Comparison of ENCODE assay signal across 8 mouse cellular contexts in the genomic region with DNA sequence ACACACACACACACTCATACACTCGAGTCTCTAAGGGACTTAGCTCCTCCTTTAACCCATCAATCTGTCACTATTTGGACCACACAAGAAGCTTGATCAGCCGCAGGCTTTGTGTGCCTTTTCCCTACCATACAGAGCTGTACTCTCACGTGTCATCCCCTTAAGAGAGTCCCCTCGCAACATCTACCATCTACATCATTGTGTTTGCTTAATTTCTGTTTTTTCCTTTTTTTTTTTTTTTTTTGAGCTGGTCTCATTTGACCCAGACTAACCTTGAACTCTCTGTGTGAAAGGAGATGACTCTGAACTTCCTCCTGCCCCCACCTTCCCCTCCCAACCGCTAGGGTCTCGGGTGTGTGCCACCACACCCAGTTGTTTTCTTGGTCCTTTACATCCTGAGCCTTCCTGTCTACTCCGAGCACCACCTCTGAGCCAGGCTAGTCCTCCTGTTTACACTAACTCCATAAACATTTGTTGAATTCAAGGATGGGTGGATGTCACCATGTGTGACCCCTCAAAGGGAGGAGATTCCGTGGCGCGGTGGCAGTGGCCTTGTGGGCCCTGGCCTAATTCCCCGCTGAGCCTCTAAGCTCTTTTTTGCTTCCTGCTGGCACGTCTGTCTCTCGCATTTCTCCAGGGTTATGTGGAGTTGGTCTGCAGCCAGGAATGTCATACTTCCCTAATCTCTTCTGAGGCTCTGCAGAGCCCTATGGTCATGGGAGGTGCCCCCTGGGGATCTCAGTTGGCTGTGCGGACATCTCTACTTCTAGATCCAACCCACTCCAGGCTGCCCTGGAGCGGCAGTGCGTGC. TPM values are rescaled to one million over a fixed set of nuclear protein-coding genes. Genes with fewer than 3 reads are reported as not detected.
DNase-seq lines count a peak whose midpoint lies in the region; ATAC-seq and TF ChIP-seq lines count a peak whose summit lies in the region.

No protein-coding gene starts in this region.

- no peak for TF ChIP-seq POLR2A in kidney, adult 2 months (IDR thresholded peaks at IDR 0.05; ENCODE audit: low read depth, low read length)

- peak; percentile 84 for DNase-seq in 3134 (ENCODE audit: extremely low read depth, insufficient read length, low spot score)
- peak; percentile 21 to 44 for DNase-seq in CD8-positive naive resting alpha-beta T cell, adult 2 months (ENCODE audit: low read depth in 2 of 2, low spot score in 2 of 2)
- DNase-seq in embryonic facial prominence, embryonic 14.5 days (ENCODE audit: low spot score): peak; percentile 82
- DNase-seq in kidney, adult 2 months: peak; percentile 80
- peak; percentile 93 for DNase-seq in lung, postnatal 36 days
- DNase-seq in left cerebral cortex, adult 8-10 months (ENCODE audit: low spot score in 2 of 2): no peak
- no peak for DNase-seq in left cerebral cortex, postnatal 25 days (ENCODE audit: low spot score in 2 of 2)
- no peak for DNase-seq in gastrocnemius, postnatal 25 days

- no peaks in the 10 kb centered on the region for H3K27me3 ChIP-seq in embryonic facial prominence, embryonic 14.5 days (replicated peaks; ENCODE audit: control insufficient read depth, insufficient read depth, low read length)
- no peaks in the 10 kb centered on the region for H3K27me3 ChIP-seq in kidney, adult 2 months (replicated peaks; ENCODE audit: control insufficient read depth, insufficient read depth, low read length)

- ATAC-seq in embryonic facial prominence, embryonic 14.5 days (ENCODE audit: low read depth): no peak

- 40% methylated on average over 16 of the region's 16 CpGs for WGBS in embryonic facial prominence, embryonic 14.5 days
- WGBS in kidney, adult 2 months: 34% methylated on average over 16 of the region's 16 CpGs

- TF ChIP-seq CTCF in kidney, adult 2 months (conservative IDR thresholded peaks at IDR 0.05; ENCODE audit: insufficient read depth, insufficient read length, low read depth, low read length): no peak

- peaks cover 7% of the 10 kb centered on the region for H3K4me1 ChIP-seq in embryonic facial prominence, embryonic 14.5 days (ENCODE audit: control insufficient read depth, insufficient read depth, low read length)
- no peaks in the 10 kb centered on the region for H3K4me1 ChIP-seq in kidney, adult 2 months (ENCODE audit: control insufficient read depth, insufficient read depth, low read length)

- H3K4me2 ChIP-seq in embryonic facial prominence, embryonic 14.5 days (ENCODE audit: low read depth, low read length): no peak overlapping the region

- intact Hi-C loops in left cerebral cortex, postnatal 25 days (cut with DNase I): no loop called here

- H3K27ac ChIP-seq in embryonic facial prominence, embryonic 14.5 days (replicated peaks; ENCODE audit: low read depth, low read length): peak overlapping the region; percentile 58
- peak overlapping the region; percentile 29; the same call in 1 of the 2 replicates for H3K27ac ChIP-seq in kidney, adult 2 months (ENCODE audit: insufficient read depth, low read depth, low read length)

- no peak overlapping the region for H3K4me3 ChIP-seq in embryonic facial prominence, embryonic 14.5 days (ENCODE audit: low read depth, low read length)
- no peak overlapping the region for H3K4me3 ChIP-seq in kidney, adult 2 months (ENCODE audit: insufficient read depth, low read depth, low read length)

- no peaks in the 10 kb centered on the region for H3K36me3 ChIP-seq in embryonic facial prominence, embryonic 14.5 days (ENCODE audit: control insufficient read depth, insufficient read depth, low read length)
- no peaks in the 10 kb centered on the region for H3K36me3 ChIP-seq in kidney, adult 2 months (ENCODE audit: control insufficient read depth, insufficient read depth, low read length)

- H3K9me3 ChIP-seq in embryonic facial prominence, embryonic 14.5 days (ENCODE audit: control insufficient read depth, low read length): peaks cover 5% of the 10 kb centered on the region; the same call in 1 of the 2 replicates

- no peak overlapping the region for H3K9ac ChIP-seq in embryonic facial prominence, embryonic 14.5 days (ENCODE audit: low read depth, low read length)

RNA-seq across cellular contexts. Expression of gene Pltp, which starts 9.4 kb away (rescaled TPM):
- polyA plus RNA-seq in embryonic facial prominence, embryonic 14.5 days (2014; fragmentation: Nextera tagmentation; extraction: Ambion mirVana): 50.1 and 55.1 TPM in 2 replicates
- polyA plus RNA-seq in kidney, adult 2 months (2012; rRNA removed): 39.6 and 41.5 TPM in 2 replicates
- 100 to 1,000 TPM; 103 to 113 (median 109) TPM for total RNA-seq in left cerebral cortex, adult 8-10 months (2022)
- 10 to 100 TPM; 77.5 to 82.0 TPM for total RNA-seq in left cerebral cortex, postnatal 25 days (2021)
- total RNA-seq in gastrocnemius, postnatal 25 days (2021): 10 to 100 TPM; 14.8 to 18.6 TPM

RNA-seq across cellular contexts. Expression of gene Pcif1, which starts 12.2 kb away (rescaled TPM):
- 56.9 and 62.8 TPM in 2 replicates for polyA plus RNA-seq in embryonic facial prominence, embryonic 14.5 days (2014; fragmentation: Nextera tagmentation; extraction: Ambion mirVana)
- polyA plus RNA-seq in kidney, adult 2 months (2012; rRNA removed): 37.2 and 43.1 TPM in 2 replicates
- 10 to 100 TPM; 47.7 to 59.4 (median 52.0) TPM for total RNA-seq in left cerebral cortex, adult 8-10 months (2022)
- 10 to 100 TPM; 36.8 to 39.8 TPM for total RNA-seq in left cerebral cortex, postnatal 25 days (2021)
- 10 to 100 TPM; 21.0 to 25.8 TPM for total RNA-seq in gastrocnemius, postnatal 25 days (2021)

RNA-seq across cellular contexts. Expression of gene Neurl2, which starts 33.7 kb away (rescaled TPM):
- 8.3 and 9.1 TPM in 2 replicates for polyA plus RNA-seq in embryonic facial prominence, embryonic 14.5 days (2014; fragmentation: Nextera tagmentation; extraction: Ambion mirVana)
- 3.7 and 4.7 TPM in 2 replicates for polyA plus RNA-seq in kidney, adult 2 months (2012; rRNA removed)
- total RNA-seq in left cerebral cortex, adult 8-10 months (2022): 1 to 10 TPM; 4.5 to 7.1 (median 5.5) TPM
- 1 to 10 TPM; 2.2 to 4.0 TPM for total RNA-seq in left cerebral cortex, postnatal 25 days (2021)
- 10 to 100 TPM; 28.9 to 35.0 TPM for total RNA-seq in gastrocnemius, postnatal 25 days (2021)

RNA-seq across cellular contexts. Expression of gene Ctsa, which starts 34.3 kb away (rescaled TPM):
- 140 and 154 TPM in 2 replicates for polyA plus RNA-seq in embryonic facial prominence, embryonic 14.5 days (2014; fragmentation: Nextera tagmentation; extraction: Ambion mirVana)
- 504 and 687 TPM in 2 replicates for polyA plus RNA-seq in kidney, adult 2 months (2012; rRNA removed)
- 100 to 1,000 TPM; 112 to 182 (median 135) TPM for total RNA-seq in left cerebral cortex, adult 8-10 months (2022)
- 100 to 1,000 TPM in 1 of 2 experiments, 10 to 100 TPM in 1; 86.2 to 102 TPM for total RNA-seq in left cerebral cortex, postnatal 25 days (2021)
- total RNA-seq in gastrocnemius, postnatal 25 days (2021): 10 to 100 TPM; 42.9 to 49.2 TPM

RNA-seq across cellular contexts. Expression of gene Spata25, which starts 38.6 kb away (rescaled TPM):
- not detected in 2 replicates for polyA plus RNA-seq in embryonic facial prominence, embryonic 14.5 days (2014; fragmentation: Nextera tagmentation; extraction: Ambion mirVana)
- polyA plus RNA-seq in kidney, adult 2 months (2012; rRNA removed): 0.20 TPM in 1 of 2 replicates, not detected in the other
- 1 to 10 TPM in 2 of 4 experiments, not detected in 2; 1.0 to 1.4 TPM for total RNA-seq in left cerebral cortex, adult 8-10 months (2022)
- total RNA-seq in left cerebral cortex, postnatal 25 days (2021): not detected
- total RNA-seq in gastrocnemius, postnatal 25 days (2021): not detected

Comparison
In these comparisons a context has a peak if more than half of its experiments do, and no peak if none do; other contexts are left out.
1. DNase-seq: peak in 3134 (single experiment), CD8-positive naive resting alpha-beta T cell, adult 2 months (2 of 2), embryonic facial prominence, embryonic 14.5 days (single experiment), kidney, adult 2 months (single experiment) and lung, postnatal 36 days (single experiment); none in left cerebral cortex, adult 8-10 months (0 of 2), left cerebral cortex, postnatal 25 days (0 of 2) and gastrocnemius, postnatal 25 days (single experiment).
2. RNA of gene Pltp, which starts 9.4 kb away (total RNA-seq): 103 to 113 TPM in left cerebral cortex, adult 8-10 months and 77.5 to 82.0 TPM in left cerebral cortex, postnatal 25 days; 14.8 to 18.6 TPM in gastrocnemius, postnatal 25 days; every median in the first group is over 4 times any median in the second.